Mouse (Mus musculus) heart, embryonic 14.5 days (tissue): ENCODE data around the gene Aldh1l2. TPM values are rescaled to one million over a fixed set of nuclear protein-coding genes. Genes with fewer than 3 reads are reported as not detected.
"Not testable (repeated sequence)": the region's sequence is repeated elsewhere in the genome, so short reads cannot be mapped to it uniquely, and the experiment has no call there.

Experiments used
- ATAC-seq: fragments of 200-750 bp; cut with Nextera tagmentation; 2 replicates; pipeline ENCODE4 v1.8.0; 2017; ENCODE audit warnings: low read depth, moderate TSS enrichment; ENCODE audit not compliant: insufficient number of reproducible peaks, insufficient read depth, low FRiP score
- H3K27ac ChIP-seq, 2 experiments: fragments of 200-500 bp in 1 of 2; fragments of 300-500 bp in 1 of 2; sonication (generic) in 1 of 2; replicated peaks in 1 of 2; 2 replicates each; pipeline ENCODE4 v1.5.1; 2012 to 2014; ENCODE audit warnings: low read depth in 2 of 2, low read length in 2 of 2, control low read depth in 1 of 2, mild to moderate bottlenecking in 1 of 2, mixed read lengths in 1 of 2; ENCODE audit not compliant: control insufficient read depth in 1 of 2, insufficient read depth in 1 of 2
- H3K27me3 ChIP-seq: fragments of 300-500 bp; sonication (generic); 2 replicates; pipeline ENCODE4 v1.6.1; 2014; ENCODE audit warnings: mild to moderate bottlenecking, low read length, control low read depth; ENCODE audit not compliant: control insufficient read depth, insufficient read depth
- H3K36me3 ChIP-seq: fragments of 300-500 bp; sonication (generic); 2 replicates; pipeline ENCODE4 v1.6.1; 2014; ENCODE audit warnings: mild to moderate bottlenecking, control low read depth, low read length, mixed read lengths; ENCODE audit not compliant: control insufficient read depth, insufficient read depth
- H3K4me1 ChIP-seq, 2 experiments: fragments of 200-500 bp in 1 of 2; fragments of 300-500 bp in 1 of 2; sonication (generic) in 1 of 2; 2 replicates each; pipeline ENCODE4 v1.6.1; 2012 to 2014; ENCODE audit warnings: low read length in 2 of 2, control low read depth in 1 of 2, mixed read lengths in 1 of 2; ENCODE audit not compliant: control insufficient read depth in 2 of 2, insufficient read depth in 2 of 2
- H3K4me2 ChIP-seq: fragments of 300-500 bp; sonication (generic); 2 replicates; pipeline ENCODE4 v1.6.1; 2014; ENCODE audit warnings: mild to moderate bottlenecking, low read length
- H3K4me3 ChIP-seq, 2 experiments: fragments of 200-500 bp in 1 of 2; fragments of 300-500 bp in 1 of 2; sonication (generic) in 1 of 2; 2 replicates each; pipeline ENCODE4 v1.5.1; 2012 to 2014; ENCODE audit warnings: low read length in 2 of 2, mild to moderate bottlenecking in 2 of 2, control low read depth in 1 of 2, low read depth in 1 of 2, moderate library complexity in 1 of 2; ENCODE audit not compliant: control insufficient read depth in 1 of 2, insufficient read depth in 1 of 2
- H3K9ac ChIP-seq: fragments of 300-500 bp; sonication (generic); 2 replicates; pipeline ENCODE4 v1.6.1; 2014; ENCODE audit warnings: mild to moderate bottlenecking, low read length
- H3K9me3 ChIP-seq: fragments of 300-500 bp; sonication (generic); 2 replicates; pipeline ENCODE4 v1.6.1; 2016; ENCODE audit warnings: low read length, control low read depth; ENCODE audit not compliant: control insufficient read depth
- WGBS: fragments of 180-500 bp; shearing (Covaris S2); extraction: QIAGEN DNeasy Blood & Tissue Kit; methylation state at CpG from one replicate; pipeline ENCODE4 v1.1.7; 2014; 5-methylcytosine and 5-hydroxymethylcytosine counted together
- polyA plus RNA-seq: library from polyadenylated mRNA; unstranded; fragments of >200 nt; fragmentation: Nextera tagmentation; extraction: Ambion mirVana; gene quantifications from 2 replicates; pipeline ENCODE4 v1.2.1, GENCODE M21; 2014

Gene Aldh1l2
- polyA plus RNA-seq, 1 experiment from 2014 or later, result 16.8 TPM

GRCm38 (mm10) chr10:83540092-83540491, 6.2 kb upstream of the Aldh1l2 start:
- H3K27ac ChIP-seq, result peak overlapping the region in 1 of 2 experiments; percentile 62; a peak in 2 of 4 replicates
- H3K4me3 ChIP-seq, result no peak overlapping the region
- peaks cover 0 to 16% of the 10 kb centered on the region in 2 experiments; a peak in 2 of 4 replicates for H3K4me1 ChIP-seq
- H3K36me3 ChIP-seq, result no peaks in the 10 kb centered on the region
- no peaks in the 10 kb centered on the region for H3K27me3 ChIP-seq
- H3K4me2 ChIP-seq, result no peak overlapping the region
- ATAC-seq, result no peak
- no peaks in the 10 kb centered on the region for H3K9me3 ChIP-seq
- no peak overlapping the region for H3K9ac ChIP-seq
- WGBS, result 6% methylated on average over 3 of the region's 3 CpGs

GRCm38 (mm10) chr10:83539311-83539980, 5.5 kb upstream of the Aldh1l2 start:
- H3K27ac ChIP-seq, result no peak overlapping the region
- H3K4me2 ChIP-seq, result no peak overlapping the region
- H3K27me3 ChIP-seq, result no peaks in the 10 kb centered on the region
- no peak overlapping the region for H3K4me3 ChIP-seq
- no peaks in the 10 kb centered on the region for H3K36me3 ChIP-seq
- WGBS, result 71% methylated on average over 6 of the region's 6 CpGs
- no peak overlapping the region for H3K9ac ChIP-seq
- H3K4me1 ChIP-seq, result peaks cover 0 to 10% of the 10 kb centered on the region in 2 experiments; a peak in 2 of 4 replicates
- no peaks in the 10 kb centered on the region for H3K9me3 ChIP-seq
- no peak for ATAC-seq

GRCm38 (mm10) chr10:83536436-83536835, 2.5 kb upstream of the Aldh1l2 start:
- no peak overlapping the region for H3K4me3 ChIP-seq
- H3K27me3 ChIP-seq, result no peaks in the 10 kb centered on the region
- WGBS, result 3% methylated on average over 1 of the region's 1 CpGs
- no peaks in the 10 kb centered on the region for H3K36me3 ChIP-seq
- H3K9ac ChIP-seq, result no peak overlapping the region
- no peak overlapping the region for H3K27ac ChIP-seq
- peaks cover 2 to 16% of the 10 kb centered on the region in 2 experiments; a peak in 3 of 4 replicates for H3K4me1 ChIP-seq
- no peaks in the 10 kb centered on the region for H3K9me3 ChIP-seq
- no peak overlapping the region for H3K4me2 ChIP-seq
- no peak for ATAC-seq

GRCm38 (mm10) chr10:83533258-83533909, 556 bp downstream of the Aldh1l2 start:
- Histone ChIP-seq H3K27ac (peak overlapping the region; percentile 69 to 77), H3K4me2 (peak overlapping the region; percentile 98), H3K36me3 (no peaks in the 10 kb centered on the region), H3K9ac (peak overlapping the region; percentile 74), H3K9me3 (no peaks in the 10 kb centered on the region), H3K4me3 (peak overlapping the region; percentile 58 to 63), H3K4me1 (peaks cover 2 to 7% of the 10 kb centered on the region in 2 experiments; a peak in 3 of 4 replicates), H3K27me3 (no peaks in the 10 kb centered on the region)
- ATAC-seq, result peak; percentile 54
- under 1% methylated on average over 27 of the region's 27 CpGs for WGBS

- Histone ChIP-seq H3K36me3 (no peaks in the 10 kb centered on the region), H3K4me1 (peaks cover 2 to 7% of the 10 kb centered on the region in 2 experiments; a peak in 3 of 4 replicates), H3K27ac (no peak overlapping the region), H3K9ac (no peak overlapping the region), H3K27me3 (no peaks in the 10 kb centered on the region), H3K4me2 (no peak overlapping the region), H3K9me3 (no peaks in the 10 kb centered on the region), H3K4me3 (no peak overlapping the region)
- no peak for ATAC-seq
- 87% methylated on average over 6 of the region's 6 CpGs for WGBS
Observed at GRCm38 (mm10) chr10:83530384-83530967, 3.5 kb downstream of the Aldh1l2 start.

DNA sequence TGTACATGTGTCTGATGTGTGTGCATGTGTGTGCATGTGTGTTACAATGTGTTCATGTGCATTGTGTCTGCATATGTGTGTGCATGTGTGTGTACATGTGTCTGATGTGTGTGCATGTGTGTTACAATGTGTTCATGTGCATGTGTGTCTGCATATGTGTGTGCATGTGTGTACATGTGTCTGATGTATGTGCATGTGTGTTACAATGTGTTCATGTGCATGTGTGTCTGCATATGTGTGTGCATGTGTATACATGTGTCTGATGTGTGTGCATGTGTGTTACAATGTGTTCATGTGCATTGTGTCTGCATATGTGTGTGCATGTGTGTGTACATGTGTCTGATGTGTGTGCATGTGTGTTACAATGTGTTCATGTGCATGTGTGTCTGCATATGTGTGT, 9.7 kb downstream of the Aldh1l2 start:
- H3K27me3 ChIP-seq, H3K4me3 ChIP-seq, ATAC-seq: not testable (repeated sequence)

DNA sequence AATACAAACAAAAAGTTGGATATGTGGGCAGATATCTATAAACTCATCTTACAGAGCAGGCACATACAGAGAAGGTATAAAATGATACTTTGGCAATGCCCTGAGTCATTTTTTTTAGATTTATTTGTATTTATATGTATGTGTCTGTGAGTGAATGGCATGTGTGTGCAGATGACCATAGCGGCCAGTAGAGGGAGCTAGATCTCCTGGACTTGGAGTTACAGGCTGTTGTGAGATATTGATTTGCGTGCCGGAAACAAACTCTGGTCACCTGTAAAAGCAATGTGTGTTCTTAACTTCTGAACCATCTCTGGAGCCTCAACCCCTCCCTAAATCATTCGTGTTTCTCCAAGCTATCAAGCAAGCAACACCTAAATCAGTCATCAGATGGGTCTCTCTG, 12.9 kb downstream of the Aldh1l2 start:
- H3K36me3 ChIP-seq, result peaks cover 44% of the 10 kb centered on the region
- no peak for ATAC-seq
- no peaks in the 10 kb centered on the region for H3K4me1 ChIP-seq

More for the DNA sequence above, 9.7 kb downstream of the Aldh1l2 start:
- not testable (repeated sequence) for H3K4me1 ChIP-seq, H3K27ac ChIP-seq, H3K9me3 ChIP-seq, H3K9ac ChIP-seq, H3K4me2 ChIP-seq
- peaks cover 26% of the 10 kb centered on the region for H3K36me3 ChIP-seq

More for the DNA sequence above, 12.9 kb downstream of the Aldh1l2 start:
- H3K9ac ChIP-seq, result no peak overlapping the region
- H3K4me3 ChIP-seq, result no peak overlapping the region
- H3K9me3 ChIP-seq, result no peaks in the 10 kb centered on the region
- H3K4me2 ChIP-seq, result no peak overlapping the region
- no peak overlapping the region for H3K27ac ChIP-seq
- WGBS, result 75% methylated on average over 4 of the region's 4 CpGs
- H3K27me3 ChIP-seq, result no peaks in the 10 kb centered on the region
